Mouse (Mus musculus) heart, postnatal 0 days (tissue): ENCODE results near the gene Parp16. TPM values are rescaled to one million over a fixed set of nuclear protein-coding genes. Genes with fewer than 3 reads are reported as not detected.

Source experiments
- ATAC-seq: fragments of 200-750 bp; cut with Nextera tagmentation; 2 replicates; pipeline ENCODE4 v1.8.0; 2017; ENCODE audit warnings: low read depth, moderate number of reproducible peaks, moderate library complexity; ENCODE audit not compliant: insufficient read depth
- DNase-seq: peaks from one replicate; pipeline ENCODE4 v3.0.0-alpha.2; 2016; ENCODE audit warnings: low spot score
- H3K27ac ChIP-seq: fragments of 300-500 bp; sonication (generic); 2 replicates; pipeline ENCODE4 v1.5.1; 2014; ENCODE audit warnings: low read depth, mild to moderate bottlenecking
- H3K27me3 ChIP-seq: fragments of 300-500 bp; sonication (generic); 2 replicates; pipeline ENCODE4 v1.6.1; 2014; ENCODE audit warnings: low read length, mixed read lengths; ENCODE audit not compliant: control insufficient read depth, insufficient read depth
- H3K36me3 ChIP-seq: fragments of 300-500 bp; sonication (generic); replicated peaks from 2 replicates; pipeline ENCODE4 v1.6.1; 2014; ENCODE audit warnings: low read length, mixed read lengths; ENCODE audit not compliant: control insufficient read depth, insufficient read depth
- H3K4me1 ChIP-seq: fragments of 300-500 bp; sonication (generic); 2 replicates; pipeline ENCODE4 v1.6.1; 2014; ENCODE audit warnings: antibody characterized with exemption; ENCODE audit not compliant: control insufficient read depth, insufficient read depth
- H3K4me2 ChIP-seq: fragments of 300-500 bp; sonication (generic); 2 replicates; pipeline ENCODE4 v1.6.1; 2014; ENCODE audit warnings: low read depth, mild to moderate bottlenecking, low read length, moderate library complexity
- H3K4me3 ChIP-seq: fragments of 300-500 bp; sonication (generic); 2 replicates; pipeline ENCODE4 v1.5.1; 2014; ENCODE audit warnings: low read depth, low read length
- H3K9ac ChIP-seq: fragments of 300-500 bp; sonication (generic); replicated peaks from 2 replicates; pipeline ENCODE4 v1.6.1; 2014; ENCODE audit warnings: low read depth, low read length, mixed read lengths
- H3K9me3 ChIP-seq: fragments of 300-500 bp; sonication (generic); replicated peaks from 2 replicates; pipeline ENCODE4 v1.6.1; 2016; ENCODE audit warnings: low read length; ENCODE audit not compliant: control insufficient read depth
- CTCF ChIP-seq: IDR thresholded peaks from 2 replicates; pipeline ENCODE4 v1.5.1; 2016; ENCODE audit warnings: antibody characterized with exemption, control low read depth, low read depth
- EP300 ChIP-seq: IDR thresholded peaks from 2 replicates; pipeline ENCODE4 v1.6.1; 2016; ENCODE audit warnings: antibody characterized with exemption, low read depth
- WGBS: fragments of 180-500 bp; shearing (Covaris S2); extraction: QIAGEN DNeasy Blood & Tissue Kit; methylation state at CpG from one replicate; pipeline ENCODE4 v1.1.7; 2014; 5-methylcytosine and 5-hydroxymethylcytosine counted together
- polyA plus RNA-seq: library from polyadenylated mRNA; unstranded; fragments of >200 nt; fragmentation: Nextera tagmentation; extraction: Ambion mirVana; gene quantifications from 2 replicates; pipeline ENCODE4 v1.2.1, GENCODE M21; 2015
- total RNA-seq: library from RNA; depleted of rRNA; stranded (reverse); fragments of >200 nt; gene quantifications from 2 replicates; pipeline ENCODE4 v1.2.3, GENCODE M21; 2014; ENCODE audit warnings: low replicate concordance

Gene Parp16
- total and polyA plus RNA-seq, 2 experiments from 2014 or later = 1.8 to 5.7 TPM

- no peaks in the 10 kb centered on the region for H3K27me3 ChIP-seq
- no peak overlapping the region for H3K27ac ChIP-seq
- H3K4me1 ChIP-seq = no peaks in the 10 kb centered on the region
- ATAC-seq (no peak), DNase-seq (no peak)
- H3K9ac ChIP-seq = no peak overlapping the region
- H3K9me3 ChIP-seq = no peaks in the 10 kb centered on the region
- WGBS = 63% methylated on average over 7 of the region's 7 CpGs
- no peak overlapping the region for H3K4me3 ChIP-seq
- no peak overlapping the region for H3K4me2 ChIP-seq
- no peaks in the 10 kb centered on the region for H3K36me3 ChIP-seq
- TF ChIP-seq EP300 (no peak), CTCF (no peak)
Measured at GRCm38 (mm10) chr9:65259366-65259765, 64.2 kb downstream of the Parp16 start.

- H3K27me3 ChIP-seq = no peaks in the 10 kb centered on the region
- no peak overlapping the region for H3K9ac ChIP-seq
- H3K4me2 ChIP-seq = no peak overlapping the region
- no peak for DNase-seq
- no peak for ATAC-seq
- H3K9me3 ChIP-seq = no peaks in the 10 kb centered on the region
- H3K27ac ChIP-seq = no peak overlapping the region
- TF ChIP-seq EP300 = no peak
- no peak for TF ChIP-seq CTCF
- H3K36me3 ChIP-seq = no peaks in the 10 kb centered on the region
- H3K4me3 ChIP-seq = no peak overlapping the region
- H3K4me1 ChIP-seq = no peaks in the 10 kb centered on the region
- WGBS = 79% methylated on average over 2 of the region's 2 CpGs
Measured at GRCm38 (mm10) chr9:65261591-65262230, 66.6 kb downstream of the Parp16 start.

- WGBS = 88% methylated on average over 3 of the region's 3 CpGs
- H3K27me3 ChIP-seq = no peaks in the 10 kb centered on the region
- no peak for DNase-seq
- H3K27ac ChIP-seq = no peak overlapping the region
- ATAC-seq = no peak
- no peaks in the 10 kb centered on the region for H3K9me3 ChIP-seq
- no peak overlapping the region for H3K9ac ChIP-seq
- TF ChIP-seq CTCF (no peak), EP300 (no peak)
- no peaks in the 10 kb centered on the region for H3K36me3 ChIP-seq
- no peak overlapping the region for H3K4me3 ChIP-seq
- H3K4me2 ChIP-seq = no peak overlapping the region
- no peaks in the 10 kb centered on the region for H3K4me1 ChIP-seq
Measured at GRCm38 (mm10) chr9:65262641-65263120, 67.5 kb downstream of the Parp16 start.

GRCm38 (mm10) chr9:65264959-65265358 is 69.8 kb downstream of the Parp16 start, which contains the start of gene Cilp:
Cilp (plus strand) TSS chr9:65265180.
- Histone ChIP-seq H3K36me3 (no peaks in the 10 kb centered on the region), H3K9ac (no peak within 1 kb of the TSS), H3K4me2 (no peak within 1 kb of the TSS), H3K27me3 (no peaks in the 10 kb centered on the region; the same call in 1 of the 2 replicates), H3K9me3 (no peaks in the 10 kb centered on the region), H3K4me3 (no peak within 1 kb of the TSS), H3K4me1 (no peaks in the 10 kb centered on the region), H3K27ac (no peak within 1 kb of the TSS)
- DNase-seq (no peak), ATAC-seq (no peak)
- 48% methylated on average over 5 of the region's 5 CpGs for WGBS
- TF ChIP-seq EP300 (no peak), CTCF (no peak)

GRCm38 (mm10) chr9:65267742-65268515 is 72.8 kb downstream of the Parp16 start:
- H3K27me3 ChIP-seq = no peaks in the 10 kb centered on the region; the same call in 1 of the 2 replicates
- 52% methylated on average over 7 of the region's 7 CpGs for WGBS
- no peak overlapping the region for H3K27ac ChIP-seq
- no peak overlapping the region for H3K4me3 ChIP-seq
- no peaks in the 10 kb centered on the region for H3K36me3 ChIP-seq
- no peaks in the 10 kb centered on the region for H3K9me3 ChIP-seq
- DNase-seq (no peak), ATAC-seq (no peak)
- no peak overlapping the region for H3K9ac ChIP-seq
- no peaks in the 10 kb centered on the region for H3K4me1 ChIP-seq
- H3K4me2 ChIP-seq = no peak overlapping the region
- no peak for TF ChIP-seq EP300
- TF ChIP-seq CTCF = no peak
